Mouse (Mus musculus): ENCODE data around the gene Psmb8. TPM values are rescaled to one million over a fixed set of nuclear protein-coding genes. Genes with fewer than 3 reads are reported as not detected.

The Psmb8 gene
- 1 to 10 TPM; 4.5 to 5.1 TPM for total RNA-seq (2021)
- long read RNA-seq, experiment 1, transcript Psmb8-201 (6 exons, 1,628 nt), result major isoform, 6 of 8 reads
- long read RNA-seq, experiment 1, partial matches to known transcripts, result 1 of 8 reads
- long read RNA-seq, experiment 1, other reads (novel, unspliced or antisense), result 1 of 8 reads
- long read RNA-seq, experiment 2, transcript Psmb8-201 (6 exons, 1,628 nt), result major isoform, 8 of 10 reads
- long read RNA-seq, experiment 2, partial matches to known transcripts, result 0 of 10 reads
- long read RNA-seq, experiment 2, other reads (novel, unspliced or antisense), result 2 of 10 reads

- DNase-seq, result peak; percentile 87
Measured at GRCm38 (mm10) chr17:34196941-34197894, at the start of gene Psmb8. Gene Psmb8 (plus strand): TSS chr17:34197721.

- no peak for DNase-seq
Measured at GRCm38 (mm10) chr17:34152923-34153322, 44.6 kb upstream of the Psmb8 start, which contains the start of gene H2-DMb1. Gene H2-DMb1 (plus strand): TSS chr17:34153072.

GRCm38 (mm10) chr17:34155534-34155933 lies 42.0 kb upstream of the Psmb8 start:
- no peak for DNase-seq

GRCm38 (mm10) chr17:34164202-34164895 lies 33.2 kb upstream of the Psmb8 start:
- DNase-seq, result no peak

GRCm38 (mm10) chr17:34165033-34165730 lies 32.3 kb upstream of the Psmb8 start:
- DNase-seq, result no peak

- DNase-seq, result peak; percentile 29
Measured at GRCm38 (mm10) chr17:34169279-34169678, 28.2 kb upstream of the Psmb8 start.

- no peak for DNase-seq
Measured at GRCm38 (mm10) chr17:34170487-34170876, 27.0 kb upstream of the Psmb8 start.

GRCm38 (mm10) chr17:34170877-34171498 lies 26.5 kb upstream of the Psmb8 start:
- DNase-seq, result peak; percentile 82

- no peak for DNase-seq
Measured at GRCm38 (mm10) chr17:34172528-34172927, 25.0 kb upstream of the Psmb8 start.

- no peak for DNase-seq
Measured at GRCm38 (mm10) chr17:34174075-34174474, 23.4 kb upstream of the Psmb8 start.

GRCm38 (mm10) chr17:34177179-34177578 lies 20.3 kb upstream of the Psmb8 start:
- no peak for DNase-seq

- no peak for DNase-seq
Measured at GRCm38 (mm10) chr17:34179019-34179418, 18.5 kb upstream of the Psmb8 start.

- DNase-seq, result no peak
Measured at GRCm38 (mm10) chr17:34179913-34180859, 17.3 kb upstream of the Psmb8 start.

- no peak for DNase-seq
Measured at GRCm38 (mm10) chr17:34183564-34184219, 13.8 kb upstream of the Psmb8 start.

GRCm38 (mm10) chr17:34185526-34185925 lies 12.0 kb upstream of the Psmb8 start:
- no peak for DNase-seq

GRCm38 (mm10) chr17:34186885-34187260 lies 10.6 kb upstream of the Psmb8 start:
- DNase-seq, result no peak

GRCm38 (mm10) chr17:34187261-34187916 lies 10.1 kb upstream of the Psmb8 start, which contains the start of the genes Tap1 and Psmb9:
Gene Tap1 (plus strand): TSS chr17:34187553.
Gene Psmb9 (minus strand): TSS chr17:34187764.
- peak; percentile 97 for DNase-seq

- DNase-seq, result peak; percentile 48
Measured at GRCm38 (mm10) chr17:34188010-34188409, 9.5 kb upstream of the Psmb8 start.

- DNase-seq, result no peak
Measured at GRCm38 (mm10) chr17:34188986-34189385, 8.5 kb upstream of the Psmb8 start.
